Mouse (Mus musculus): ENCODE measurements at regions not wholly inside any gene's neighbourhood (a gene's known extent, or its start where the extent isn't known, plus 50 kb on each side); places are given as distances from the start of the nearest gene placed in this dataset.
A peak's percentile ranks its signal among the peaks of the same experiment; 100 is the strongest.

- TF ChIP-seq CTCF (IDR thresholded peaks at IDR 0.05) (peak; percentile 57), EP300 (IDR thresholded peaks at IDR 0.05) (no peak)
These were observed 80.5 kb upstream of the Plppr5 start for GRCm38 (mm10) chr3:117494118-117494517.
